Mouse (Mus musculus) cerebellum, adult 11 months (tissue): ENCODE data around the gene Zfp874a.
"Not testable (repeated sequence)": the region's sequence is repeated elsewhere in the genome, so short reads cannot be mapped to it uniquely, and the experiment has no call there.

Source experiments
- DNase-seq: peaks from one replicate; pipeline ENCODE4 v3.0.0; 2022

Zfp874a gene

GRCm38 (mm10) chr13:67451172-67452020, at the start of gene Zfp874a:
Gene Zfp874a, minus strand, starts transcription at chr13:67451624.
- peak; percentile 88 for DNase-seq

GRCm38 (mm10) chr13:67500908-67501307, 49.5 kb upstream of the Zfp874a start:
- DNase-seq = no peak

GRCm38 (mm10) chr13:67500084-67500719, 48.8 kb upstream of the Zfp874a start, which contains the start of gene Zfp58:
Gene Zfp58, minus strand, starts transcription at chr13:67500555.
- DNase-seq = peak; percentile 71

- DNase-seq = no peak
Measured at GRCm38 (mm10) chr13:67495631-67496030, 44.2 kb upstream of the Zfp874a start.

- no peak for DNase-seq
Measured at GRCm38 (mm10) chr13:67484424-67484811, 33.0 kb upstream of the Zfp874a start.

- peak; percentile 83 for DNase-seq
Measured at GRCm38 (mm10) chr13:67483625-67484423, 32.4 kb upstream of the Zfp874a start, which contains the start of gene Zfp874b. Gene Zfp874b, minus strand, starts transcription at chr13:67484258.

GRCm38 (mm10) chr13:67481528-67481927, 30.1 kb upstream of the Zfp874a start:
- DNase-seq = no peak

GRCm38 (mm10) chr13:67469274-67469673, 17.9 kb upstream of the Zfp874a start:
- DNase-seq = no peak

- not testable (repeated sequence) for DNase-seq
Measured at GRCm38 (mm10) chr13:67463506-67464185, 12.2 kb upstream of the Zfp874a start.

GRCm38 (mm10) chr13:67452021-67452309, 541 bp upstream of the Zfp874a start:
- DNase-seq = peak; percentile 12

- not testable (repeated sequence) for DNase-seq
Measured at GRCm38 (mm10) chr13:67437095-67437494, 14.3 kb downstream of the Zfp874a start.

- no peak for DNase-seq
Measured at GRCm38 (mm10) chr13:67428116-67428515, 23.3 kb downstream of the Zfp874a start.

GRCm38 (mm10) chr13:67425699-67426098, 25.7 kb downstream of the Zfp874a start:
- DNase-seq = not testable (repeated sequence)

GRCm38 (mm10) chr13:67422532-67422931, 28.9 kb downstream of the Zfp874a start:
- not testable (repeated sequence) for DNase-seq

GRCm38 (mm10) chr13:67421207-67421857, 30.1 kb downstream of the Zfp874a start, which contains the start of gene Zfp459:
Gene Zfp459, minus strand, starts transcription at chr13:67421418.
- peak; percentile 28 for DNase-seq

- no peak for DNase-seq
Measured at GRCm38 (mm10) chr13:67420558-67421206, 30.7 kb downstream of the Zfp874a start.

- DNase-seq = no peak
Measured at GRCm38 (mm10) chr13:67416811-67417210, 34.6 kb downstream of the Zfp874a start.

- DNase-seq = no peak
Measured at GRCm38 (mm10) chr13:67415759-67416158, 35.7 kb downstream of the Zfp874a start.

- not testable (repeated sequence) for DNase-seq
Measured at GRCm38 (mm10) chr13:67413634-67414033, 37.8 kb downstream of the Zfp874a start.

- peak; percentile 41 for DNase-seq
Measured at GRCm38 (mm10) chr13:67399183-67399903, 52.1 kb downstream of the Zfp874a start, which contains the start of gene Zfp429. Gene Zfp429, minus strand, starts transcription at chr13:67399819.

- not testable (repeated sequence) for DNase-seq
Measured at GRCm38 (mm10) chr13:67376255-67376654, 75.2 kb downstream of the Zfp874a start.
